Mouse (Mus musculus) frontal cortex, postnatal 25 days (tissue): ENCODE measurements at regions not wholly inside any gene's neighbourhood (a gene's known extent, or its start where the extent isn't known, plus 50 kb on each side); places are given as distances from the start of the nearest gene placed in this dataset.

Experiments used
- DNase-seq, 2 experiments: peaks; one replicate each; pipeline ENCODE4 v3.0.0; 2022; ENCODE audit warnings: low spot score in 2 of 2

DNA sequence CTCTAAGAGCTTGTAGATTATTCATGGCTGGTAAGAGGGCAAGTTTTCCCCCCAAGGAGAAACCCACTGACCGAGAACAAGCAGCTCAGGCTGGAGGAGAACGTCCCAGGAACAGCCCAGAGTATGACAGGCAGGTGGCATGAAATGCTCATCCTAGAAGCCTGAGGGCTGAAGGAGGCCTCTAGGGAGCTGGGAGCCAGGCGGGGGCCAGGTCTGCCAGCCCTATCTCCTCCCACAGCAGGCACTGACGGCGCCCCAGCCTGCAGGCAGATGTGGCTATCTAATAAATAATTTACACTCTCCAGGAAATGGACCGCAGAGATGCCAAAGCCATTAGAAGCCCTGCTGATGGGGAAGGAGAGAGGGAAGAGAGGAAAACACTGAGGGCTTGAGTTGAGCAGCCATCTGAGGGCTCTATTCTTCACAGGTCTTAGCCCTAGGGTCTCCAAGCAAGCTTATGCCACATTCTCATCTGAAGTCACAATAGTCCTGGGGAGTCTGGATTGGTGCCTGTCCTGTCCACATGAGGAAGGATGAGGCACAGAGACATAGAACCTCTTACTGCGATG is 176.1 kb downstream of the Mycn start:
- DNase-seq = no peak

DNA sequence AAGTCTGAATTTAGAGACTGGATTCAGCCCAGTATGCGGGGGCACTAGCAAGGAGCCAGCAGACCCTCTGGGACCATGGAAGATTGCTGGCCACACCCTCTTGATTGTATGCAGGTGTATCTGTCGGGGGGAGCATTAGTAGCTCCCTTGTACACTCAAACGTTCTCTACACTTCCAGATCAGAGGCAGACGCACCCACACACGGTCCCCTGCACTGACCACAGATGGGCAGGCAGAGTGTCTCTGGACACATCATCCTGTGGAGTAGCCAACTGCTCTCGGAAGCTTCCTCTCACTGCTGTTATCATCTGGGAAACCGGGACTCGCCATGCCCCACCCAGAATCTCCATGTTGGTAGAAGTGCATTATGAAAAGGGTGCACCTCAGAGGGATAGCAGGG is 176.7 kb downstream of the Mycn start:
- DNase-seq = no peak

DNA sequence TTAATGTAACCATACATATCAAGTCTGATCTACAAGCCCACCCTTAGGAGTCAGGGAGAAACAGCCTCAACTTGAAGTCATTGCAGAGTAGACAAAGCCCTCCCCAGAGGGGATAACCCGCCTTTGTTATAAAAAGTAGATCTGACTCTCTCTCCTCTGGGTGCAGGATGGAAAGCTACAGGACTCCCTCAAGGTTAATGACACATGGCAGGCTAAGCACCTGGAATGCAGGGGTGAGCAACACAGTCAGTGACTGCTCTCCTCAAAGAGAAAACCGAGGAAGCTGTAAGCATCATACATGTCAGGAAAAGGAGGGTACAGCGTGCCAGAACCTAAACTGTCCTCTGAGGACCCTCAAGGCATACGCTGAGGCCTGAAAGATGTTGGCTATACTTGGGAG is 177.1 kb downstream of the Mycn start:
- no peak for DNase-seq

DNA sequence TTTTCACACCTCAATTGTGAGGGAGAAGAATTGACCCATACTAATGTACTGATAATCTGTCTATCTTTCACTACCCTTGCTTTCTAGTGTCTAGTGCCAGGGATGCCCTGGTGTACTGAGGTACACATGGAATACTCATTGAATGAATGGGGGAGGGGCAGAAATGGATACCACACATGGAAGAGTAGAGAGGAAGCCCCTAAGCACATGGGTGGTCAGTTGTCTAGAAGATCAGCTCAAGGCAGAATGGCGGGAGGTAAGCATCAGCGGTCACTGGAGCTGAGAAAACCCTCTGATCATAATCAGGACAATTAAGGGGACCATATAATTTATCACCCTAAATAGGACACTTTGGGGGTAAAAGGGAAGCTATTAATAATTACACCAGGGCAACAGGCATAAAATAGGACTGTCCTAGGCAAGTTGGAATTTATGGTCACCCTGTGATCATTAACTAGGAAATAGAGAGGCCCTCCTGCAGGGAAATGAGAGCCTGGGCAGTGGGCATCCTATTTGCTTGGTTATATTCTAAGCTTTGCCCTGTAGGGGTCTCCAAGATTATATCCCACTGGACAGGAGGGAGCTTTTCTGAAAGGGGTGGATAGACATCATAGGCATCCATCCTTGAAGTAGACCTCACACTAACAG is 185.3 kb downstream of the Mycn start:
- no peak for DNase-seq

DNA sequence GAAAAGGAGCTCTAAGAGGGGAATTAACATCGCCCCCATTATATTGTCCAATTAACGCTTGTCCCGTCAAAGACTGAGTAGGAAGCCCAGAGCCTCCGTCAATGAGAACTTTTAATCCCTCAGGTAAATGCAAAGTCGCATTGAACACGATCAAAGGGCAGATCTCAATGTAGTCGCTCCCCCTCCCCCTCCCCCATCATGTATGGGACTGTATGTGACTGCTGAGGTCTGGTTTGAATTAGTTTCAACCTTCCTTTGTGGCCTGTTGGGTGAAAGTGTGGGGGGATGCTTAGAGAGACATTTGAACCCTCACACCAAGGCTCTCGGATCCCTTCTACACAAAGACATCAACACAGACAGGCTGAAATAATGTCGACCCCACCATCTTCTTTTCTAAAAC is 187.9 kb downstream of the Mycn start:
- DNase-seq = no peak

DNA sequence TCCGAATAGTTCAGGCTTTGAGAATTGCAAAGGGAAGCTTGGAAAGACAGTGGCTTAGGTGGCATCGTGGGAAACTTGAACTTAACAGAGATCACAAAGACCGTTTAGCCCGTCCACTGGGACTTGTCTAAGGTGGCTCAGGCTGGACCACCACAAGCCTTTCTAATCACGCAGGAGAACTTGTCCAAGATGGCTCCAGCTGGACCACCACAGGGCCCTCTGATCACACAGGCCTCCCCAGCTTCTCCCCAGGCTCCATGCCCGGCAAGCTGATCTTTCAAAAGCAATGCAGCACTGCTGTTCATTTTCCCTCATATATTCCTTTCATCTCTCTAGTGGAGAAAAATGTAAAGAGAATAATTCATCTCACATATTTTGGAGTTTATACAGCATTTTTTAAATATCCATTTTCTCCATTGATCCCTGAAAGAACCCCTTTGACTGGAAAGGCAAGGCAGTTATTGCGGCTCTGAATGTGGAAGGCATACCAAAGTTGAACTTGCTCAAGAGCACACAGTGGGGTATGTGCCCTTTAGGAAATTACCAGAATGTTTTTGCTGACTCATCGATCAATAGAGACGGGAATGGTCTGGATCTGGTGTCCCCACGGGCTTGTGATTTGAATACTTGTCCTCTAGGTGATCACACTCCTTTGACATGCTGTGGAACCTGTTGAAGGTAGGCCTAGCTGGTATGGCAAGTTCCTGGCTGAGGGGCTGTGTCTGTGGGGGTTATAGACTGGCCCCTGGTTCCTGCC is 189.9 kb downstream of the Mycn start:
- no peak for DNase-seq

DNA sequence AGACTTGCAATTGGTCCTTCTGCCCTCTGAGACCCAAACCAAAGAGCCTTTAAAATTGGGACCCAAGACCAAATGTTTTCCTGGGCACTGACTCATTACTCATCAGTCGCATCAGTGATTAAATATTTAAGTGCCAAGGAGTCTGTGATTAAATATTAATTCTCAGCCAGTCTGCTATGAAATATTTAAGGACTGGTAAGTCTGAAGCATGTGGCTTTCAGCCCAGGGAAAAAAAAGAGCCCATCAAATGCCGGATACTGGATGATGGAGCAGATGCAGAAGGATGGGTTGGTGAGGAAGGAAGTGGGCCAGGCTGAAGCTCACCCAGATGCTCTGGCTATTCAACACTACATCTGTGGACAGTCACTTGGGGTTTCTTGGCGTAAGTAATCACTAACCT is 192.0 kb downstream of the Mycn start:
- DNase-seq = no peak

DNA sequence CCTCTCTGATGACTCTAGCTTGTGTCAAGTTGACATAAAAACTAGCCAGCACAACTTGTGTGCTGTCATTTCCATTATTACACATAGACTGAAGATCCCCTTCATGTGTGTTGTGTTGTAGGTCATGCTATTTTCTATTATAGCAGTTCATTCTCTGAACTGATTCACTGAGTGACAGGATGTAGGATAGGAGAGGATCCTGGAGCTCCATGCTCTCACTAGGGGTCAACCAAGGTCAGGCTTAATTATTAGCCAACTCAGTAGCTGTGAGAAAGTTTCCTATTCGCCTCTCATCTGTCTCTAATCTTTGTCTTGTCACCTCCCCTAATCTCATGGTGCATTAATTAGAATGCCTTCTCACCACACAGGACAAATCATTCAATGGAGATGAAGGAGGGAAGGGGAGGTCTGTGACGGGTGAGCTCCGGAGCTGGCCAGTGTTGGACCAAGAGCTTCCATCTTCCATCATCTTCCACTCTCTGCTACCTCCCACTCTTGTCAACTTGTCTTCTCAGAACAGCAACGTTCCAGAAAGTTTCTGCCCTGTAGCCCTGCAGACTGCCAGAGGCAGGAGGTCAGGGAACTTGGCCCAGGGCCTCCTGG is 194.8 kb downstream of the Mycn start:
- no peak for DNase-seq

DNA sequence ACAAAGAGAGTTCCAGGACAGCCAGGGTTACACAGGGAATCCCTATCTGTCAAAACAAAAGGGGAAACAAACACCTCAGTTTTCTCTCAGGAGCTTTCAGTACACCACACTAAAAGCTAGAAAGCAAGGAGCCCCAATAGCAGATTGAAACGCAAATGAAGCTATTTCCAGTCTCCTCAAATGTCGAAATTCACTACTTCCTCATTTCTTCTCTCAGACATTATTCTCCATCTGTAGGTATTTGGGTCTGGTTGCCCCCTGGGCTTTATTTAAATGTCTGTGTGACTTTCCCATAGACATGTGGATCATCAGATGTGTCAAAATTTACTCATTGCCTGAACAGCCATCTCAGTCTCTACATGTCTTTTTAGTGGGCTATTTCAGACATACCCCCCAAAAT is 197.2 kb downstream of the Mycn start:
- no peak for DNase-seq

DNA sequence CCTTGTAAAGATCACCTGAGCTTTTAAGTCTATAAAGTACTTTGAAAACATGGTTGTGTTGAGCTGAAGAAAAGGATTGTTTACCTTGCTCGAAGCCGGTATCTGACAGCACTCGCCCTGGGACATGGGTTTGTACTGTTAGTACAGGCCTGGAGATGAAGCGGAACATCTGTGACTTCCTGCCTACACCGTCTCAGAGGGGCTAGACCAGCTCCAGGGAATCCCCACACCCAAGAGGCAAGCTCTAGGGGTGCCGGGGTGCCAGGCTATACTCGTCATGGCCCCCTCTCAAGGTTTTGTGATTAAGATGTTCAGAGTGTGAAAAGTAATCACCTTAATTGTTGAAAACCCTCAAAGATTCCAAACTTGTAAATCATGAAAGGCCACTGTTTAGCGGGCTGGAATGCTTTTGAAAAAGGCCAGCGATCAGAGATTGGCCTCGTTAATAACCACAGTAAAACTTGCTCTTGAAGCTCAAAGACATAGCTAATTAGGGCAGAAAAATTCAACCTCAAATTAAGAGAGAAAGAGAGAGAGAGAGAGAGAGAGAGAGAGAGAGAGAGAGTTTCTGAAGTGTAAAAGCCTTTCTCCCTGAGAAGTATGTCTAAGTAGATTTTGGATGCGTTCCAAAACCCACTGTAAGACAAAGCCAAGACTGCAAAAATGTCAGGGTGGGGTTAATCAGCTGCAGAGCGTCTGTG is 202.9 kb downstream of the Mycn start:
- DNase-seq = no peak

DNA sequence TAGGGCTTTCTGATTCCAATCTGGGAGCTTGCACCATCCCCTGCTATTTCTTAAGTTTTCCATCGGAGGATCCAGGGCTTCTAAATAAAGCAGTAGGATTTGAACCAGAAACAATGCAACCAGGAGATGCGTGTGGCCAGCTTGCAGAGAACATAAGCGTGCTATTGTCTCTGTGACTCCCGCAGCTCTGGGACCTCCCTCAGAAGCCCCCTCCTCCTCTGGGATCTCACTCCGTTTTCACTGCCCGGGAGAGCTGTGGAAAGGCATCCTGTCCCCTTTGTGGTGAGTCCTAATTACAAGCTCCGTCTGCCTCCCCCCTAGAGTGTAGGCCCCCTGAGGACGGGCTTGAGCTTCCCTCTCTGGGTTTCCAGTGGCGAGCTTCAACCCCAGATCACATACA is 215.9 kb downstream of the Mycn start:
- no peak for DNase-seq

DNA sequence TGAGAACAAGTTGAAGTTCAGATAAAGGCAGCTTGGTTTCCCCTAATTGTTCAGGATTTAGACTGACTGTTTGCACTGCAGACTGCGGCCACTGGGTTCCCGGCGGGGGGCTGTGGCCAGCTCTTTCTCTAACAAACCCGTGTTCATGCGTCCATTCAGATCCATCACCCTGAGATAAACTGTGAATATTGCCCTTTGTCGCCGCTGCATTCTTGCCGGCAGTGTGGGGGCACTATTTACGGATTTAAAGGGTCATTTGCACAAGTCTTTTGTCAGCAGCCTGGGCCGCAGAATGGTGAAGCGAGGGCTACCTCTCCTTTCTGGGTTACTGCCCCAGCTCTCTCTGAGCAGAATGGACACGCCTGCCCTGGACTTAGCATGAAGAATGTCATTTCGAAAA is 216.6 kb downstream of the Mycn start:
- DNase-seq = no peak

DNA sequence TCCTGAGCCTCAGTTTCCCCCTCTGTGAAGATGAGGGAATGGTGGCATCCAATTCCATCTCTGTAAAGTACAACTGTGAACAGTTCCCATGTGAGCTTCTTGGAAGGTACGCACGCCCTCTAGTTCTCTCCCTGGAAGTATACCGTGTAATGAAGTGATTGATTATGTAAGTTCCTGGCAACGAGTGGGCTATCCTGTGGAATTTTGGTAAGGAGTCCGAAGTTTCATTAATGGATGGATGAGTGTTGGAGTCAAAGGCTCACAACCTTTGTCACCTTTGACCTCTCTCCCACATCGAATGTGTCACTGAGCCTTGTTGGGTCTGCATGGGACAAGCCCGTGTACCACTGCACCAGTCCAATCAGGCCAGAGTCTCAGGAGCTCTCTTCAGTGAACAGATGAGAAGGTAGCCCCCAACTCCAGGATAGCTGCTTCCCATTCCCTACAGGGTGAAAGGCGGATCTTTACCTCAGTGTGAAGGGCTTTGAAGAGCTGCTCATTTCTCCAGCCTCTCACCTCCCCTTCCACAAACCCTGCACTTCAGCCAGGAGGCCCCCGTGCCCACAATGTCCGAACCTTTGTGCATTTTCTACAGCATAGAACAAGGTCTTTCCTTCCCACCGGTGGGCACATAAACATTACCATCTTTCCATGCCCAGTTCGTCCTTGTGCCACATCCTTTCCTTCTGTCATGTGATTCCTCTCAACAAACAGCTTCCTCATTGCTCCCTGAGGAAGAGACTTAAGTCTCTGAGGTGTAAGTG is 217.8 kb downstream of the Mycn start:
- no peak for DNase-seq

DNA sequence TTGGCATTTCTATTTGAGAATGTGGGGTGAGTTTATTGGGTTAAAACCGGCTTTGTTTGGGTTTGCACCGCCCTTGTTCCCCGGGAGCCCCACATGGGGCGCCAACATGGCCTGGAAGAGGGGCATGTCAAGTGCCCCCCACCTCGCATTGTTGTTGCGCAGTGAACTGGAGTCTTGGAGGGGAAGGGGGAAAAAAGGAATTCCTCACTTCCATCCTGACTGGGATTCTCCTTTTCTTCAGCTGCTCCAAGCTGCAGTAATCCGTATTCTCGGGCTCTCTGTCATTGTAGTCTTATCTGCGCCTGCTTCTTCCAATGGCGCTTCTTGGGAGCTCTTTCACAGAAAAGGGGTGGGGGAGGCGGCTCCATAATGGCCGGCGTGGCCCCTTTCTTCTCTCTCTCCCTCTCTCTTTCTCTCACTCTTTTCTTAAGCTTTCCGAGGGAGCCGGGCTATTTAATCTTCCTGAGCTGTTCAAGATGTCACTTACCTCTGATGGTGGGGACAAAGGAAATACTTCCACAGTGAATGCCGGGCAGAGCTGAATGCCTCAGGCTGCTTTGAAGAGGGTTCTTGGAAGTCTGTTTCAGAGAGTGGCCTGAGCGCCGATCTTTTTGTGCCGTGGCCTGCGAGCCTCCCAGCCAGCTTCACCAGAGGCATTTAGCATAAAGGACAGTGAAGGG is 218.6 kb downstream of the Mycn start:
- DNase-seq = no peak

DNA sequence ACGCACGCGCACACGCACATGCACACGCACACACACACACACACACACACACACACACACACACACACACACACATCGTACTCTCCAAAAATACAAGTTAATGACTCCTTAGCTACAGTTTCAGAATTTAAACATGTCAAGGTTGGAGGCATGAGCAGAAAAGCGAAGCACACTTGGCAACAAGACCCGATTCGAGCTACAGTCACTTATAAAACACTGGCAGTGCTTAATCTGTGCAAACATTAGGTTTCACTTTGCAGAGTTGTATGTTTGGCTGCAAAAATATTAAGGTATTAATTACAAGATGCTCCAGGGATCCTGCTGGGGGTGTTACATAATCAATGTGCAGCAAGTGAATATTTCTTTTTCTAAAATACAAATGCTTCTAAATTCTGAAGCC is 225.0 kb downstream of the Mycn start:
- DNase-seq = no peak

DNA sequence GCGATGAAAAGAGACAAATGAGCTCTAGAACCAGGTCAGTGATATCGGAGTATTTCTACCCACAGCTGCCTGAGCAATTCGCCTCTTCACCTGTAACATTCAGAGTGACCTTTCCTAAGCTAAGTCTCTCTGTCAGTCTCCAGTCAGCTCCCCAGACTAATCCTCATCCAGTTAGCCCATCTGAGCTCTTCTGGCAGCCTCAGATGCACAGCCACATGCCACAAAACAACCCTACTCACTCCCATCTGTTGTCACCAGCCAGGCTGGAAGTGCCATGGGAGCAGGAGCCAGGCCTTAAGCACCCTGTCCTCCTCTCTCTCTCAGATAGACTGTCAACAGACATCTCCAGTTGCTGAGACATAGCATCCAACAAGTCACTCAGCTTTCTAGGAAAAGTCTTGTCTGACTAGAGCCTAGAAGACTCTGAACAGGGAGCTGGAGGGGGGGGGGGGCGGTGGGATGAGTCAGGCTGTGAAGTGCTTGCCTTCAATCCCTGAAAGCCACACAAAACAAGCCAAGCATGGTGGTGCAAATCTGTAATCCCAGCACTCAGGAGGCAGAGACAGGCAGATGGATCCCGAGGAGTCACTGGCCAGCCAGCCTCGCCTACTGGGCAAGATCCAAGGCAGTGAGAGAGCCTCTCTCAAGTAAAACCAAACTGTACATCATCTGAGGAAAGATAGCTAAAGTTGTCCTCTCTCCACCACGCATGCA is 225.6 kb downstream of the Mycn start:
- peak in 1 of 2 experiments; percentile 21 for DNase-seq

DNA sequence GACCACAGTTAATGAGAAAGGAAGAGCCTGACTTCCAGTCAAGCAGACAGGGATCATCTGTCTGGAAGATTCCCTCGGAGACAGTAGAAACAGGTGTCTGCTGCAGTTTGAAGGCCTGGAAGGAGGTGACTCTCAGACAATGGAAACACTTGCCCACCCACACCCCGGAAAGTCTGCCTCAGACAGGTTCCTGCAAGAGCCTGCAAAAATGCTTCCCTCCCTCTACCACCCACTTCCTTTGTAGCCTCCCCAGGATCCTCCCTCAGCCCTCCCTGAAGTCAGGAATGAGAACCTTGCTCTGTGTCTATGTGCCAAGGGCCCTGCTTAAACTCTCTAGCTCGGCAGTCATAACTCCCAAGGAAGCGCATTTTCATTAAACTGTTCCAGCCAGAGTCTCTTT is 226.2 kb downstream of the Mycn start:
- DNase-seq = no peak

DNA sequence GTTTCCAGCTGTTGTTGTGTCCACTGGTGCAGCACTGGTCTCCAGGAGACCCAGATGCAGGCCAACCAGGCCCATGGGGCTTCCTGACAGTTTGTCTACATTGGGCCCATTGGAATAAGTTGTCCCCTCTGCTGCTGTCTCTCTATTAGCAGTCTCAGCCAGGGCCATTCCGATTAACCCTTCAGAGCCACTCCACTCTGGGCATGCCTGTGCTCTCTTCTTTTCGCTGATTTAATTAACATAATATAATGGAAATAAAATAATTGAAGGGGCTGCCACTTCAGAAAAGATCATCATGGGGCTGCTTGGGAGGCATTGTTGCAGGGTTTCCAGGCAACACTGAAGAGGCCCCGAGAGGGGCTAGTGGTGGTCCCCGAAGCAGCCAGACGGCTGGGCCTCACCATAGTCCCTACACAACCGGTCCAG is 231.5 kb downstream of the Mycn start:
- no peak for DNase-seq

DNA sequence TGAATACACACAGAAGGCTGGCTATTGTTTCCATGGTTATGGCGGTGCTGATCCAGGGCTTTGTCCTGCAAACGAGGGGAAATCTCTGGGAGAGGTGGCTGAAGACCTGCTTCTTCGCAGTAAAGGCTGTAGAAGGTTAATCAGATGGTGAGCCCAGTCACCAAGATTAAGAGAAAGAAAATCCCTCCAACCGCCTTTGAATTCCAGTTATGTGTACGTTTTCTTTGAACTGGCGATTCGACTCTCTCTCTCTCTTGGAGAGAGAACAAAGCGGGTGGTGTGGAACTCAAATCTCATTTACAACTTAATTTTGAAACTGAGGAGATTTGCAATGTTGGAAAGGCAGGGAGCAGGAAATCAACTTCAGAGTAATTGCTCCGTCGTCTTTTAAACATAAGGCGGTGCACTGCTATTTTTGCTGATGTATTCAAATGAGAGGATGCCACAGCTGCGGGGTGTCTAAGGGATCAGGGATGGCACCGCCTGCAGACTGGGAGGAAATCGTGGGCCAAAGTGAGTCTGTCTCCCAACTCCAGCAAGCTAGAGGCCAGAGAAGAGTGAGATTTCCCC is 232.7 kb downstream of the Mycn start:
- DNase-seq = peak in 1 of 2 experiments; percentile 6

DNA sequence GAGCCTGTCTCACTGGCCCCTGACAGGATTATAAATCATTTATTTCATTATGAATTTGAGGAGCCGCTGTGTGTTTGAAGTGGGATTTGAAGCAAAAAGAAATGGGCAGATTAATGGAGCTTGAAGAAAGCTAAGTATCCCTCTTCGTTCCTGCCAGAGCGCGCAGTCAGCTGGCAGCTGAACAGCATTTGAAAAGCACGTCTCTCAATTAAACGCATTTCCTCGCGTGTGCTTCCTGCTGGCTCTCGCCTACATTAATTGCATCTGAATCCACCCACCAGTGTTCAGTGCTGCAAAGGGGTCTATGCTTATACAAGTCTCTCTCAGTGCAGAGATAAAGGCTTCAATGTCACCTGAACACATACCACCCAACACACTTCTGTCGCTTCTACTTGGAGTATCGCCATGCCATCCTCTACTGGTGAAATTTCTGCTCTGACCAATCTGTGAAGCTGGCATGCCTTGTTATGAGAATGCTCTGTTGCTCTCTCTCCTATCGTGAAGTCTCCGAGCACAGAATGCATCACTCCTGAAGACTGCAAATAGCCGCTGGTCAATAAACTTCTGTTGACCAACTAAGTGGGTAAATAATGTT is 235.3 kb downstream of the Mycn start:
- DNase-seq = no peak
